Mouse (Mus musculus) limb, embryonic 13.5 days (tissue): ENCODE data around the gene Vps13a. TPM values are rescaled to one million over a fixed set of nuclear protein-coding genes. Genes with fewer than 3 reads are reported as not detected.
"Not testable (repeated sequence)": the region's sequence is repeated elsewhere in the genome, so short reads cannot be mapped to it uniquely, and the experiment has no call there.

Experiments
- ATAC-seq: fragments of 200-750 bp; cut with Nextera tagmentation; 2 replicates; pipeline ENCODE4 v1.8.0; 2017; ENCODE audit warnings: low read depth, moderate number of reproducible peaks, moderate TSS enrichment; ENCODE audit not compliant: low FRiP score
- H3K27ac ChIP-seq: fragments of 300-500 bp; sonication (generic); 2 replicates; pipeline ENCODE4 v1.5.1; 2015; ENCODE audit warnings: inconsistent platforms, mild to moderate bottlenecking, moderate library complexity
- H3K27me3 ChIP-seq: fragments of 300-500 bp; sonication (generic); 2 replicates; pipeline ENCODE4 v1.6.1; 2015; ENCODE audit warnings: mild to moderate bottlenecking, inconsistent platforms
- H3K36me3 ChIP-seq: fragments of 300-500 bp; sonication (generic); 2 replicates; pipeline ENCODE4 v1.6.1; 2015; ENCODE audit warnings: inconsistent platforms, mild to moderate bottlenecking, moderate library complexity
- H3K4me1 ChIP-seq: fragments of 300-500 bp; sonication (generic); 2 replicates; pipeline ENCODE4 v1.6.1; 2015; ENCODE audit warnings: inconsistent platforms
- H3K4me2 ChIP-seq: fragments of 300-500 bp; sonication (generic); replicated peaks from 2 replicates; pipeline ENCODE4 v1.6.1; 2015; ENCODE audit warnings: inconsistent platforms, mild to moderate bottlenecking, moderate library complexity
- H3K4me3 ChIP-seq: fragments of 300-500 bp; sonication (generic); 2 replicates; pipeline ENCODE4 v1.5.1; 2015; ENCODE audit warnings: moderate library complexity, mild to moderate bottlenecking, inconsistent platforms
- H3K9ac ChIP-seq: fragments of 300-500 bp; sonication (generic); 2 replicates; pipeline ENCODE4 v1.6.1; 2015; ENCODE audit warnings: mild to moderate bottlenecking, inconsistent platforms
- H3K9me3 ChIP-seq: fragments of 300-500 bp; sonication (generic); 2 replicates; pipeline ENCODE4 v1.6.1; 2016; ENCODE audit warnings: inconsistent platforms
- WGBS: fragments of 180-500 bp; shearing (Covaris S2); methylation state at CpG from one replicate; pipeline ENCODE4 v1.1.7; 2015; 5-methylcytosine and 5-hydroxymethylcytosine counted together
- polyA plus RNA-seq: library from polyadenylated mRNA; unstranded; fragments of >200 nt; fragmentation: Nextera tagmentation; extraction: Ambion mirVana; gene quantifications from 2 replicates; pipeline ENCODE4 v1.2.1, GENCODE M21; 2015

Vps13a gene
- 7.9 and 8.3 TPM in 2 replicates for polyA plus RNA-seq

GRCm38 (mm10) chr19:16780790-16781384, at the start of gene Vps13a:
TSS of gene Vps13a (minus strand) at chr19:16780933.
- no peaks in the 10 kb centered on the region for H3K9me3 ChIP-seq
- peaks cover 14% of the 10 kb centered on the region for H3K27me3 ChIP-seq
- peak within 1 kb of the TSS; percentile 67 for H3K4me3 ChIP-seq
- no peak within 1 kb of the TSS for H3K27ac ChIP-seq
- peak within 1 kb of the TSS; percentile 95 for H3K4me2 ChIP-seq
- peaks cover 5% of the 10 kb centered on the region; the same call in 1 of the 2 replicates for H3K4me1 ChIP-seq
- ATAC-seq: peak; percentile 98
- H3K36me3 ChIP-seq: no peaks in the 10 kb centered on the region
- under 1% methylated on average over 65 of the region's 67 CpGs for WGBS
- peak within 1 kb of the TSS; percentile 70 for H3K9ac ChIP-seq

GRCm38 (mm10) chr19:16827657-16828056, 46.9 kb upstream of the Vps13a start:
- H3K9me3 ChIP-seq: no peaks in the 10 kb centered on the region
- ATAC-seq: no peak
- H3K27me3 ChIP-seq: no peaks in the 10 kb centered on the region
- no peak overlapping the region for H3K4me3 ChIP-seq
- 75% methylated on average over 5 of the region's 5 CpGs for WGBS
- H3K9ac ChIP-seq: no peak overlapping the region
- no peak overlapping the region for H3K4me2 ChIP-seq
- H3K36me3 ChIP-seq: no peaks in the 10 kb centered on the region
- no peak overlapping the region for H3K27ac ChIP-seq
- H3K4me1 ChIP-seq: no peaks in the 10 kb centered on the region

- H3K4me2 ChIP-seq: no peak overlapping the region
- WGBS: 62% methylated on average over 5 of the region's 5 CpGs
- H3K4me3 ChIP-seq: no peak overlapping the region
- H3K36me3 ChIP-seq: no peaks in the 10 kb centered on the region
- no peak overlapping the region for H3K27ac ChIP-seq
- H3K9ac ChIP-seq: no peak overlapping the region
- H3K27me3 ChIP-seq: no peaks in the 10 kb centered on the region
- no peak for ATAC-seq
- H3K9me3 ChIP-seq: no peaks in the 10 kb centered on the region; the same call in 1 of the 2 replicates
- no peaks in the 10 kb centered on the region for H3K4me1 ChIP-seq
These were observed 44.5 kb upstream of the Vps13a start for GRCm38 (mm10) chr19:16825228-16825627.

- Histone ChIP-seq H3K9me3 (no peaks in the 10 kb centered on the region), H3K9ac (no peak overlapping the region), H3K27ac (no peak overlapping the region), H3K27me3 (no peaks in the 10 kb centered on the region), H3K4me1 (0 out of 2 replicates have a peak, but pooled peaks cover 4% of the 10 kb centered on the region), H3K4me2 (no peak overlapping the region), H3K36me3 (no peaks in the 10 kb centered on the region), H3K4me3 (no peak overlapping the region)
- 35% methylated on average over 5 of the region's 5 CpGs for WGBS
- ATAC-seq: no peak
These were observed 34.1 kb upstream of the Vps13a start for GRCm38 (mm10) chr19:16814848-16815247.

- Histone ChIP-seq H3K4me1 (0 out of 2 replicates have a peak, but pooled peaks cover 4% of the 10 kb centered on the region), H3K4me3 (no peak overlapping the region), H3K27ac (no peak overlapping the region), H3K9ac (no peak overlapping the region), H3K4me2 (no peak overlapping the region), H3K36me3 (no peaks in the 10 kb centered on the region), H3K27me3 (no peaks in the 10 kb centered on the region), H3K9me3 (no peaks in the 10 kb centered on the region)
- 82% methylated on average over 7 of the region's 7 CpGs for WGBS
- no peak for ATAC-seq
These were observed 32.6 kb upstream of the Vps13a start for GRCm38 (mm10) chr19:16813306-16813705.

- no peak for ATAC-seq
- WGBS: 83% methylated on average over 8 of the region's 8 CpGs
- Histone ChIP-seq H3K4me2 (no peak overlapping the region), H3K4me3 (no peak overlapping the region), H3K9ac (no peak overlapping the region), H3K9me3 (no peaks in the 10 kb centered on the region), H3K27me3 (no peaks in the 10 kb centered on the region), H3K27ac (no peak overlapping the region), H3K36me3 (no peaks in the 10 kb centered on the region), H3K4me1 (0 out of 2 replicates have a peak, but pooled peaks cover 4% of the 10 kb centered on the region)
These were observed 31.4 kb upstream of the Vps13a start for GRCm38 (mm10) chr19:16812072-16812608.

- H3K9ac ChIP-seq: no peak overlapping the region
- no peaks in the 10 kb centered on the region for H3K36me3 ChIP-seq
- no peak overlapping the region for H3K27ac ChIP-seq
- ATAC-seq: no peak
- H3K4me2 ChIP-seq: no peak overlapping the region
- H3K4me3 ChIP-seq: no peak overlapping the region
- H3K9me3 ChIP-seq: no peaks in the 10 kb centered on the region
- H3K4me1 ChIP-seq: no peaks in the 10 kb centered on the region
- H3K27me3 ChIP-seq: no peaks in the 10 kb centered on the region
- WGBS: 40% methylated on average over 3 of the region's 3 CpGs
These were observed 24.4 kb upstream of the Vps13a start for GRCm38 (mm10) chr19:16805102-16805501.

GRCm38 (mm10) chr19:16804578-16804977, 23.8 kb upstream of the Vps13a start:
- Histone ChIP-seq H3K36me3 (no peaks in the 10 kb centered on the region), H3K9me3 (no peaks in the 10 kb centered on the region), H3K4me2 (no peak overlapping the region), H3K9ac (no peak overlapping the region), H3K4me3 (no peak overlapping the region), H3K27me3 (no peaks in the 10 kb centered on the region), H3K27ac (no peak overlapping the region), H3K4me1 (no peaks in the 10 kb centered on the region)
- no peak for ATAC-seq
- WGBS: no CpG with 5 or more reads among the region's 11 CpGs

- H3K36me3 ChIP-seq: no peaks in the 10 kb centered on the region
- WGBS: under 1% methylated on average over 3 of the region's 3 CpGs
- ATAC-seq: no peak
These were observed 22.0 kb upstream of the Vps13a start for GRCm38 (mm10) chr19:16802707-16803106.

GRCm38 (mm10) chr19:16802123-16802522, 21.4 kb upstream of the Vps13a start:
- H3K9me3 ChIP-seq: no peaks in the 10 kb centered on the region
- no peak for ATAC-seq
- H3K4me1 ChIP-seq: no peaks in the 10 kb centered on the region
- no peaks in the 10 kb centered on the region for H3K36me3 ChIP-seq
- H3K27me3 ChIP-seq: no peaks in the 10 kb centered on the region
- no peak overlapping the region for H3K27ac ChIP-seq
- no peak overlapping the region for H3K4me3 ChIP-seq
- no peak overlapping the region for H3K4me2 ChIP-seq
- no peak overlapping the region for H3K9ac ChIP-seq
- WGBS: 73% methylated on average over 3 of the region's 3 CpGs

More at GRCm38 (mm10) chr19:16802707-16803106, 22.0 kb upstream of the Vps13a start:
- no peak overlapping the region for H3K9ac ChIP-seq
- H3K27ac ChIP-seq: no peak overlapping the region
- H3K27me3 ChIP-seq: no peaks in the 10 kb centered on the region
- no peak overlapping the region for H3K4me2 ChIP-seq
- H3K4me1 ChIP-seq: no peaks in the 10 kb centered on the region
- H3K9me3 ChIP-seq: no peaks in the 10 kb centered on the region
- no peak overlapping the region for H3K4me3 ChIP-seq

GRCm38 (mm10) chr19:16797923-16798322, 17.2 kb upstream of the Vps13a start:
- H3K9me3 ChIP-seq: no peaks in the 10 kb centered on the region; the same call in 1 of the 2 replicates
- WGBS: 78% methylated on average over 4 of the region's 4 CpGs

GRCm38 (mm10) chr19:16794486-16794885, 13.8 kb upstream of the Vps13a start:
- H3K27me3 ChIP-seq, ATAC-seq, H3K27ac ChIP-seq, H3K36me3 ChIP-seq, H3K4me1 ChIP-seq, H3K4me3 ChIP-seq, H3K4me2 ChIP-seq, H3K9me3 ChIP-seq, H3K9ac ChIP-seq: not testable (repeated sequence)
- WGBS: 94% methylated on average over 3 of the region's 3 CpGs

More at GRCm38 (mm10) chr19:16797923-16798322, 17.2 kb upstream of the Vps13a start:
- H3K9ac ChIP-seq: no peak overlapping the region
- no peaks in the 10 kb centered on the region for H3K27me3 ChIP-seq
- no peaks in the 10 kb centered on the region for H3K4me1 ChIP-seq
- H3K4me2 ChIP-seq: no peak overlapping the region
- ATAC-seq: no peak
- no peak overlapping the region for H3K4me3 ChIP-seq
- H3K27ac ChIP-seq: no peak overlapping the region
- no peaks in the 10 kb centered on the region for H3K36me3 ChIP-seq

GRCm38 (mm10) chr19:16789930-16790329, 9.2 kb upstream of the Vps13a start:
- Histone ChIP-seq H3K27me3 (peaks cover 6% of the 10 kb centered on the region; the same call in 1 of the 2 replicates), H3K9me3 (no peaks in the 10 kb centered on the region), H3K36me3 (no peaks in the 10 kb centered on the region), H3K27ac (no peak overlapping the region), H3K9ac (no peak overlapping the region), H3K4me1 (no peaks in the 10 kb centered on the region), H3K4me3 (no peak overlapping the region), H3K4me2 (no peak overlapping the region)
- WGBS: 82% methylated on average over 4 of the region's 4 CpGs
- no peak for ATAC-seq
